Mouse (Mus musculus) spleen, embryonic (tissue): ENCODE data around the gene Tpbgl.

Experiments
- CTCF ChIA-PET: fragments of 350-600 bp; sonication (Branson Sonifier 250); formaldehyde crosslinking; loops from one replicate; lab custom pipeline; 2022; lab: Charles Lee

Gene Tpbgl

GRCm38 (mm10) chr7:99642078-99642477 lies 15.2 kb upstream of the Tpbgl start:
- CTCF ChIA-PET, result interaction anchor here (0.6 kb wide), 1 partner anchor 14 kb away, joined by 3 read pairs; no protein-coding TSS in a partner anchor

- CTCF ChIA-PET, result no interaction called here
Measured at GRCm38 (mm10) chr7:99641245-99641644, 14.3 kb upstream of the Tpbgl start.

- CTCF ChIA-PET, result no interaction called here
Measured at GRCm38 (mm10) chr7:99633966-99634665, 7.2 kb upstream of the Tpbgl start.

- CTCF ChIA-PET, result no interaction called here
Measured at GRCm38 (mm10) chr7:99632286-99632685, 5.4 kb upstream of the Tpbgl start.

- CTCF ChIA-PET, result interaction anchor here (0.7 kb wide), 1 partner anchor 15 kb away, joined by 3 read pairs; no protein-coding TSS in a partner anchor
Measured at GRCm38 (mm10) chr7:99627366-99627765, 463 bp upstream of the Tpbgl start.

- CTCF ChIA-PET, result interaction anchor here (0.6 kb wide), 1 partner anchor 169 kb away, joined by 3 read pairs; no protein-coding TSS in a partner anchor
Measured at GRCm38 (mm10) chr7:99625722-99626375, 1.1 kb downstream of the Tpbgl start.

GRCm38 (mm10) chr7:99618860-99619259 lies 8.0 kb downstream of the Tpbgl start:
- CTCF ChIA-PET, result interaction anchor here (0.7 to 1.2 kb wide), 2 partner anchors 176 to 322 kb away, joined by 4 to 6 read pairs; no protein-coding TSS in a partner anchor

- CTCF ChIA-PET, result interaction anchor here (1.2 kb wide), 1 partner anchor 177 kb away, joined by 4 read pairs; no protein-coding TSS in a partner anchor
Measured at GRCm38 (mm10) chr7:99618264-99618663, 8.6 kb downstream of the Tpbgl start.

- CTCF ChIA-PET, result no interaction called here
Measured at GRCm38 (mm10) chr7:99607632-99608031, 19.3 kb downstream of the Tpbgl start.

GRCm38 (mm10) chr7:99606766-99607165 lies 20.1 kb downstream of the Tpbgl start:
- CTCF ChIA-PET, result no interaction called here

GRCm38 (mm10) chr7:99606303-99606702 lies 20.6 kb downstream of the Tpbgl start:
- CTCF ChIA-PET, result no interaction called here

GRCm38 (mm10) chr7:99605058-99605457 lies 21.8 kb downstream of the Tpbgl start:
- CTCF ChIA-PET, result no interaction called here

GRCm38 (mm10) chr7:99603875-99604662 lies 22.8 kb downstream of the Tpbgl start:
- CTCF ChIA-PET, result no interaction called here

- CTCF ChIA-PET, result no interaction called here
Measured at GRCm38 (mm10) chr7:99598722-99599121, 28.2 kb downstream of the Tpbgl start.

GRCm38 (mm10) chr7:99593868-99594803 lies 32.8 kb downstream of the Tpbgl start:
- CTCF ChIA-PET, result no interaction called here

- CTCF ChIA-PET, result interaction anchor here (0.7 kb wide), 1 partner anchor 93 kb away, joined by 3 read pairs; no protein-coding TSS in a partner anchor
Measured at GRCm38 (mm10) chr7:99592669-99593068, 34.2 kb downstream of the Tpbgl start.

GRCm38 (mm10) chr7:99590646-99591045 lies 36.3 kb downstream of the Tpbgl start:
- CTCF ChIA-PET, result interaction anchor here (0.6 to 1.2 kb wide), 2 partner anchors 51 to 90 kb away, joined by 4 to 19 read pairs; no protein-coding TSS in a partner anchor

GRCm38 (mm10) chr7:99590064-99590463 lies 36.8 kb downstream of the Tpbgl start:
- CTCF ChIA-PET, result interaction anchor here (1.1 kb wide), 1 partner anchor 89 kb away, joined by 17 read pairs; no protein-coding TSS in a partner anchor

- CTCF ChIA-PET, result no interaction called here
Measured at GRCm38 (mm10) chr7:99585976-99586375, 40.9 kb downstream of the Tpbgl start.

- CTCF ChIA-PET, result no interaction called here
Measured at GRCm38 (mm10) chr7:99583625-99584024, 43.3 kb downstream of the Tpbgl start.

GRCm38 (mm10) chr7:99582867-99583266 lies 44.0 kb downstream of the Tpbgl start:
- CTCF ChIA-PET, result no interaction called here
